Mouse (Mus musculus) kidney, embryonic 14.5 days (tissue): ENCODE data around the gene Cpsf6. TPM values are rescaled to one million over a fixed set of nuclear protein-coding genes. Genes with fewer than 3 reads are reported as not detected.

Source experiments
- ATAC-seq: fragments of 200-750 bp; cut with Nextera tagmentation; 2 replicates; pipeline ENCODE4 v1.8.0; 2017; ENCODE audit warnings: moderate number of reproducible peaks, mild to moderate bottlenecking, moderate TSS enrichment, moderate library complexity; ENCODE audit not compliant: low FRiP score, low TSS enrichment
- H3K27ac ChIP-seq: fragments of 300-500 bp; sonication (generic); 2 replicates; pipeline ENCODE4 v1.5.1; 2014; ENCODE audit warnings: low read depth, mild to moderate bottlenecking, low read length, moderate library complexity, mixed read lengths
- H3K27me3 ChIP-seq: fragments of 300-500 bp; sonication (generic); 2 replicates; pipeline ENCODE4 v1.6.1; 2014; ENCODE audit warnings: mild to moderate bottlenecking, low read length; ENCODE audit not compliant: control insufficient read depth, insufficient read depth
- H3K36me3 ChIP-seq: fragments of 300-500 bp; sonication (generic); 2 replicates; pipeline ENCODE4 v1.6.1; 2014; ENCODE audit warnings: low read length, mixed read lengths; ENCODE audit not compliant: control insufficient read depth, insufficient read depth
- H3K4me1 ChIP-seq: fragments of 300-500 bp; sonication (generic); 2 replicates; pipeline ENCODE4 v1.6.1; 2014; ENCODE audit warnings: low read length, mixed read lengths; ENCODE audit not compliant: control insufficient read depth, insufficient read depth
- H3K4me2 ChIP-seq: fragments of 300-500 bp; sonication (generic); replicated peaks from 2 replicates; pipeline ENCODE4 v1.6.1; 2014; ENCODE audit warnings: low read depth, mild to moderate bottlenecking, low read length
- H3K4me3 ChIP-seq: fragments of 300-500 bp; sonication (generic); 2 replicates; pipeline ENCODE4 v1.5.1; 2014; ENCODE audit warnings: mild to moderate bottlenecking, low read length
- H3K9ac ChIP-seq: fragments of 300-500 bp; sonication (generic); 2 replicates; pipeline ENCODE4 v1.6.1; 2014; ENCODE audit warnings: low read depth, mild to moderate bottlenecking, low read length, moderate library complexity
- H3K9me3 ChIP-seq: fragments of 300-500 bp; sonication (generic); 2 replicates; pipeline ENCODE4 v1.6.1; 2016; ENCODE audit warnings: low read length; ENCODE audit not compliant: control insufficient read depth
- WGBS: fragments of 180-500 bp; shearing (Covaris S2); extraction: QIAGEN DNeasy Blood & Tissue Kit; methylation state at CpG from one replicate; pipeline ENCODE4 v1.1.7; 2014; 5-methylcytosine and 5-hydroxymethylcytosine counted together
- polyA plus RNA-seq: library from polyadenylated mRNA; unstranded; fragments of >200 nt; fragmentation: Nextera tagmentation; extraction: Ambion mirVana; gene quantifications from 2 replicates; pipeline ENCODE4 v1.2.1, GENCODE M21; 2014

Cpsf6 gene
- polyA plus RNA-seq, 1 experiment from 2014 or later = 208 TPM

GRCm38 (mm10) chr10:117341029-117341428, 38.8 kb downstream of the Cpsf6 start:
- H3K9me3 ChIP-seq = no peaks in the 10 kb centered on the region
- no peak overlapping the region for H3K27ac ChIP-seq
- H3K4me1 ChIP-seq = no peaks in the 10 kb centered on the region
- 91% methylated on average over 4 of the region's 4 CpGs for WGBS
- ATAC-seq = no peak
- H3K36me3 ChIP-seq = peaks cover 4% of the 10 kb centered on the region; the same call in 1 of the 2 replicates
- H3K4me3 ChIP-seq = no peak overlapping the region
- no peak overlapping the region for H3K9ac ChIP-seq
- H3K4me2 ChIP-seq = no peak overlapping the region
- no peaks in the 10 kb centered on the region for H3K27me3 ChIP-seq

- no peak overlapping the region for H3K27ac ChIP-seq
- peaks cover 3% of the 10 kb centered on the region; the same call in 1 of the 2 replicates for H3K36me3 ChIP-seq
- no peak overlapping the region for H3K4me3 ChIP-seq
- no peaks in the 10 kb centered on the region for H3K9me3 ChIP-seq
- H3K27me3 ChIP-seq = no peaks in the 10 kb centered on the region
- H3K9ac ChIP-seq = no peak overlapping the region
- H3K4me1 ChIP-seq = 0 out of 2 replicates have a peak, but pooled peaks cover 3% of the 10 kb centered on the region
- 83% methylated on average over 7 of the region's 7 CpGs for WGBS
- no peak overlapping the region for H3K4me2 ChIP-seq
- ATAC-seq = no peak
Measured at GRCm38 (mm10) chr10:117339241-117339640, 40.6 kb downstream of the Cpsf6 start.

- no peak overlapping the region for H3K27ac ChIP-seq
- no peak overlapping the region for H3K9ac ChIP-seq
- H3K4me2 ChIP-seq = no peak overlapping the region
- no peaks in the 10 kb centered on the region for H3K27me3 ChIP-seq
- no peak for ATAC-seq
- no peaks in the 10 kb centered on the region for H3K9me3 ChIP-seq
- no peaks in the 10 kb centered on the region for H3K36me3 ChIP-seq
- H3K4me3 ChIP-seq = no peak overlapping the region
- H3K4me1 ChIP-seq = 0 out of 2 replicates have a peak, but pooled peaks cover 3% of the 10 kb centered on the region
Measured at GRCm38 (mm10) chr10:117337946-117338345, 41.9 kb downstream of the Cpsf6 start.

- Histone ChIP-seq H3K36me3 (no peaks in the 10 kb centered on the region), H3K4me1 (0 out of 2 replicates have a peak, but pooled peaks cover 3% of the 10 kb centered on the region), H3K9ac (no peak overlapping the region), H3K4me3 (no peak overlapping the region), H3K27ac (no peak overlapping the region), H3K27me3 (no peaks in the 10 kb centered on the region), H3K4me2 (no peak overlapping the region), H3K9me3 (no peaks in the 10 kb centered on the region)
- WGBS = 21% methylated on average over 4 of the region's 4 CpGs
- peak; percentile 65 for ATAC-seq
Measured at GRCm38 (mm10) chr10:117335649-117336048, 44.2 kb downstream of the Cpsf6 start.

- Histone ChIP-seq H3K9me3 (no peaks in the 10 kb centered on the region), H3K4me1 (0 out of 2 replicates have a peak, but pooled peaks cover under 1% of the 10 kb centered on the region), H3K4me3 (no peak overlapping the region), H3K36me3 (no peaks in the 10 kb centered on the region), H3K27me3 (no peaks in the 10 kb centered on the region), H3K4me2 (no peak overlapping the region), H3K27ac (no peak overlapping the region), H3K9ac (no peak overlapping the region)
- WGBS = 72% methylated on average over 5 of the region's 5 CpGs
- no peak for ATAC-seq
Measured at GRCm38 (mm10) chr10:117330521-117330920, 49.3 kb downstream of the Cpsf6 start.

GRCm38 (mm10) chr10:117323782-117324181, 56.0 kb downstream of the Cpsf6 start:
- no peaks in the 10 kb centered on the region for H3K9me3 ChIP-seq
- no peak overlapping the region for H3K9ac ChIP-seq
- H3K4me3 ChIP-seq = no peak overlapping the region
- no peaks in the 10 kb centered on the region for H3K4me1 ChIP-seq
- no peak overlapping the region for H3K27ac ChIP-seq
- no peaks in the 10 kb centered on the region for H3K27me3 ChIP-seq
- WGBS = 89% methylated on average over 7 of the region's 7 CpGs
- no peak overlapping the region for H3K4me2 ChIP-seq
- H3K36me3 ChIP-seq = no peaks in the 10 kb centered on the region
- ATAC-seq = no peak

GRCm38 (mm10) chr10:117322630-117323029, 57.2 kb downstream of the Cpsf6 start:
- no peaks in the 10 kb centered on the region for H3K27me3 ChIP-seq
- no peak overlapping the region for H3K4me3 ChIP-seq
- 91% methylated on average over 5 of the region's 5 CpGs for WGBS
- H3K9me3 ChIP-seq = no peaks in the 10 kb centered on the region
- no peak overlapping the region for H3K27ac ChIP-seq
- no peaks in the 10 kb centered on the region for H3K4me1 ChIP-seq
- no peak overlapping the region for H3K9ac ChIP-seq
- ATAC-seq = no peak
- no peak overlapping the region for H3K4me2 ChIP-seq
- H3K36me3 ChIP-seq = no peaks in the 10 kb centered on the region

- no peak for ATAC-seq
- Histone ChIP-seq H3K27me3 (no peaks in the 10 kb centered on the region), H3K36me3 (no peaks in the 10 kb centered on the region), H3K9ac (no peak overlapping the region), H3K9me3 (no peaks in the 10 kb centered on the region), H3K27ac (no peak overlapping the region), H3K4me3 (no peak overlapping the region), H3K4me1 (no peaks in the 10 kb centered on the region), H3K4me2 (no peak overlapping the region)
- WGBS = 87% methylated on average over 3 of the region's 3 CpGs
Measured at GRCm38 (mm10) chr10:117320571-117320981, 59.2 kb downstream of the Cpsf6 start.

- Histone ChIP-seq H3K9me3 (no peaks in the 10 kb centered on the region), H3K27me3 (no peaks in the 10 kb centered on the region), H3K9ac (no peak overlapping the region), H3K4me1 (no peaks in the 10 kb centered on the region), H3K4me2 (no peak overlapping the region), H3K36me3 (no peaks in the 10 kb centered on the region), H3K27ac (no peak overlapping the region), H3K4me3 (no peak overlapping the region)
- WGBS = 89% methylated on average over 11 of the region's 11 CpGs
- ATAC-seq = no peak
Measured at GRCm38 (mm10) chr10:117316391-117316790, 63.4 kb downstream of the Cpsf6 start.
